Mouse (Mus musculus) T-helper 17 cell (primary cell): Measurements from ENCODE around the gene Snx6.
"Not testable (repeated sequence)": the region's sequence is repeated elsewhere in the genome, so short reads cannot be mapped to it uniquely, and the experiment has no call there.

Experiments used
- in situ Hi-C, 2 experiments: fragments of 300-600 bp; cut with MboI, MseI; formaldehyde crosslinking; loops; 1 replicate in 1 of 2; 2 replicates in 1 of 2; pipeline ENCODE4 v1.15.1; 2025; ENCODE audit warnings: high pct_unique_total_duplicates in 2 of 2

Snx6 gene

GRCm38 (mm10) chr12:54795153-54795998, at the start of gene Snx6:
Gene Snx6 (minus strand): TSS chr12:54795703.
- in situ Hi-C loops = no loop called here

GRCm38 (mm10) chr12:54844415-54844814, 48.9 kb upstream of the Snx6 start:
- in situ Hi-C loops = loop anchor here in 1 of 2 experiments (5.0 kb wide), 1 partner anchor 38 kb away; no protein-coding TSS in a partner anchor

- in situ Hi-C loops = loop anchor here in 1 of 2 experiments (5.0 kb wide), 1 partner anchor 41 kb away; no protein-coding TSS in a partner anchor
Observed at GRCm38 (mm10) chr12:54841576-54841975, 46.1 kb upstream of the Snx6 start.

- in situ Hi-C loops = loop anchor here (5.0 kb wide), 2 partner anchors 37 to 42 kb away; no protein-coding TSS in a partner anchor
Observed at GRCm38 (mm10) chr12:54839815-54840214, 44.3 kb upstream of the Snx6 start.

GRCm38 (mm10) chr12:54838931-54839330, 43.4 kb upstream of the Snx6 start:
- in situ Hi-C loops = loop anchor here in 1 of 2 experiments (5.0 kb wide), 1 partner anchor 38 kb away; no protein-coding TSS in a partner anchor

GRCm38 (mm10) chr12:54835608-54836570, 40.4 kb upstream of the Snx6 start:
- in situ Hi-C loops = loop anchor here in 1 of 2 experiments (5.0 kb wide), 1 partner anchor 41 kb away; no protein-coding TSS in a partner anchor

- in situ Hi-C loops = loop anchor here in 1 of 2 experiments (5.0 kb wide), 1 partner anchor 42 kb away; no protein-coding TSS in a partner anchor
Observed at GRCm38 (mm10) chr12:54834925-54835447, 39.5 kb upstream of the Snx6 start.

GRCm38 (mm10) chr12:54833856-54834399, 38.4 kb upstream of the Snx6 start:
- in situ Hi-C loops = no loop called here

- in situ Hi-C loops = not testable (repeated sequence)
Observed at GRCm38 (mm10) chr12:54831927-54832326, 36.4 kb upstream of the Snx6 start.

- in situ Hi-C loops = no loop called here
Observed at GRCm38 (mm10) chr12:54830574-54830973, 35.1 kb upstream of the Snx6 start.

- in situ Hi-C loops = no loop called here
Observed at GRCm38 (mm10) chr12:54829876-54830275, 34.4 kb upstream of the Snx6 start.

- in situ Hi-C loops = no loop called here
Observed at GRCm38 (mm10) chr12:54828043-54828442, 32.5 kb upstream of the Snx6 start.

- in situ Hi-C loops = no loop called here
Observed at GRCm38 (mm10) chr12:54825202-54825601, 29.7 kb upstream of the Snx6 start.

GRCm38 (mm10) chr12:54822836-54823426, 27.4 kb upstream of the Snx6 start:
- in situ Hi-C loops = no loop called here

GRCm38 (mm10) chr12:54820684-54821161, 25.2 kb upstream of the Snx6 start:
- in situ Hi-C loops = no loop called here

GRCm38 (mm10) chr12:54819181-54819935, 23.9 kb upstream of the Snx6 start:
- in situ Hi-C loops = loop anchor here in 1 of 2 experiments (10.0 kb wide), 1 partner anchor 55 kb away; no protein-coding TSS in a partner anchor

- in situ Hi-C loops = loop anchor here in 1 of 2 experiments (10.0 kb wide), 1 partner anchor 45 kb away; no protein-coding TSS in a partner anchor
Observed at GRCm38 (mm10) chr12:54810142-54810541, 14.6 kb upstream of the Snx6 start.

- in situ Hi-C loops = no loop called here
Observed at GRCm38 (mm10) chr12:54807481-54807880, 12.0 kb upstream of the Snx6 start.

GRCm38 (mm10) chr12:54806131-54806530, 10.6 kb upstream of the Snx6 start:
- in situ Hi-C loops = no loop called here
